Mouse (Mus musculus) lung, adult 2 months (tissue): Measurements from ENCODE around the gene Celf2.

ENCODE experiments used
- CTCF ChIP-seq: fragments of 200-500 bp; IDR thresholded peaks from 2 replicates; pipeline ENCODE4 v1.5.1; 2011; ENCODE audit warnings: mild to moderate bottlenecking, low read length, control low read depth; ENCODE audit not compliant: insufficient read depth
- POLR2A ChIP-seq: fragments of 200-500 bp; IDR thresholded peaks from 2 replicates; pipeline ENCODE4 v1.6.1; 2011; ENCODE audit warnings: low read depth, mild to moderate bottlenecking, control low read depth, low read length, borderline replicate concordance; ENCODE audit errors: extremely low read depth

- TF ChIP-seq CTCF (no peak), POLR2A (no peak)
Measured at GRCm38 (mm10) chr2:7207691-7208504, 301.5 kb downstream of the Celf2 start.
